Mouse (Mus musculus): ENCODE data around the gene Nek7. TPM values are rescaled to one million over a fixed set of nuclear protein-coding genes. Genes with fewer than 3 reads are reported as not detected.
A peak's percentile ranks its signal among the peaks of the same experiment; 100 is the strongest.

Nek7 gene
- polyA plus RNA-seq, 1 experiment from 2014 or later = 72.7 TPM

DNA sequence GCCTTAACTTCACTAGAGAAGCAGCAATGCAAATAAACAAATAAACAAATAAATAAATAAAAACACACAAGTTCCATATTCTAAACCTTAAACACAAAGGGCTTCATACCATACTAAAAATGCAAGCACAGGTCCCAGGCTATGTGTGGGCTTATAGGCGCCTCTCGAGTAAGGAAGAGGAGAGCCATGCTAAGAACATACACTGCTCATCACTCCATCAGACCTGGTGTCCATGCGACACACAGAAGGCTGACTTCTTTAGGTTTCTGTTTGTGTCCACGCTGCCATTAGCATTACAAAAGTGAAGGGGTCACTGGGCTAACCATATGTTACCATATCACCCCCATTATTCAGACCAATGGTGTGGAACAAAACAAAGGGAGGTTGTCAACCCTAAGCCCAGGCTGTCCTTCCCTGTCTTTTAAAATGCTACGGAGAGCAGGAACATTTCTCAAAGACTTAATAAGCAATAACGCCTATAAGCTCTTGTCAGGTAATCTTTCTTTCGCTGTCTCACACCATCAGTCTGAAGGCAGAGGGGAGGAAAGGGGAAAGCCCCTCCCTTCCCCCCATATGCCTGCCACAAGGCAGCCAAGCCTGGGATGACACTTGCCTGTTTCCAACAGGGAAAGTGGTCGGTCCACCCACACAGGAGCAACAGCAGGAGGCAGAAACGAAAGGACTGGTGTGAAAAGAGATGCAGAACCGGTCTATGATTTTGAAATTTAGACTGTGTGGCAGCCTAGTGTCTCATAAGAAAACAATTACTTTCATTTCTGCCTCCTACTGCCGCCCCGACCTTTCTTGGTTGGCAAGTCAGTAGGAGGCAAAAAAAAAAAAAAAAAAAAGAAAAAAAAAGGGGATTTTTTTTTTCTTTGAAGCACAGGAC lies 60.5 kb downstream of the Nek7 start:
- DNase-seq (ENCODE audit: low read depth, low spot score) = no peak
- CTCF ChIA-PET = interaction anchor here (1.0 to 2.5 kb wide), 2 partner anchors 34 to 231 kb away, joined by 3 to 6 read pairs; no protein-coding TSS in a partner anchor
- H3K27me3 ChIP-seq = no peaks in the 10 kb centered on the region
- POLR2A ChIA-PET = no interaction called here
- in situ Hi-C loops (cut with MboI; ENCODE audit: low pct_unique_long_range_greater_than_20kb) = no loop called here
- TF ChIP-seq CTCF (IDR thresholded peaks at IDR 0.05) = no peak
- no peak for ATAC-seq

DNA sequence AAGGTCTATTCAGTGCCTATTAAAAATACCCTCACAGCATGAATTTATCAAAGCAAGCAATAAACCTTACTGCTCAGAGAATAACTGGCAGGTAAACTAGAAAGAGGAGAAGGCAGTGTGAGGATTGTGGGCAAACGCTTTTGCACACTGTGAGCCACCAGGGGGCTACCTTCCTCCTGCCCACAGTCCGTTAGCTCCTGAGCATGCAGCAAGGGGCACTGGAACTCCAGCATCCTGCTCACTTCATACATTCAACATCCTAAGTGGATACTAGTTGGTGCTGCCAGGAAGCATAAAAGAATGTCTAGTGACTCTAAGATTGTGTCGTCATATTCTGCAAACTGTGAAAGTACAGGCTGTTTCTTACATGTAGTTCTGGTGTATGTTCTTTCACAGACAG lies 61.6 kb downstream of the Nek7 start:
- in situ Hi-C loops (cut with MboI; ENCODE audit: low pct_unique_long_range_greater_than_20kb) = no loop called here
- CTCF ChIA-PET = interaction anchor here (0.7 to 2.5 kb wide), 7 partner anchors 18 to 165 kb away, joined by 3 to 6 read pairs (median 3); partner anchors contain the start of gene Nek7
- peak; percentile 67 for TF ChIP-seq CTCF (IDR thresholded peaks at IDR 0.05)
- DNase-seq (ENCODE audit: low read depth, low spot score) (no peak), ATAC-seq (no peak)
- POLR2A ChIA-PET = no interaction called here
- H3K27me3 ChIP-seq = no peaks in the 10 kb centered on the region

DNA sequence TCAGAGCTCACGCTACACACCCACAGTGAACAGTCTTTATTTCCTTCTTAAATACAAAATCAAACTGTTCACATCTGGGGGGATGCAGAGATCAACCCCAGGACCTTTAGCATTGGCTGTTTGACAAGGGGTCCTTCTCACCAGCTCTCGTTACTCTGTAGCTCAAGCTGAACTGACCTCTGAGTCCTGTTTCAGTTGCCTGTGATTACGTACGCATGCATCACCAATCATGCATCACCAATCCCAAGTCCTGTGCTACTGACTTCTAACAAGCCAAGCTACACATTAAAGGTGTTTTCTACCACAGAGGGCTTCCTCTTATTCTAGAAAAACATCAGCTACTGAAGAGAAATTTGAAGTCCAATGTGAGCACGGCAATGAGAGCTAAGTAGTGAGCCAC lies 65.0 kb downstream of the Nek7 start:
- POLR2A ChIA-PET = interaction anchor here (1.3 kb wide), 1 partner anchor 10 kb away, joined by 4 read pairs; no protein-coding TSS in a partner anchor
- no peak for TF ChIP-seq CTCF (IDR thresholded peaks at IDR 0.05)

DNA sequence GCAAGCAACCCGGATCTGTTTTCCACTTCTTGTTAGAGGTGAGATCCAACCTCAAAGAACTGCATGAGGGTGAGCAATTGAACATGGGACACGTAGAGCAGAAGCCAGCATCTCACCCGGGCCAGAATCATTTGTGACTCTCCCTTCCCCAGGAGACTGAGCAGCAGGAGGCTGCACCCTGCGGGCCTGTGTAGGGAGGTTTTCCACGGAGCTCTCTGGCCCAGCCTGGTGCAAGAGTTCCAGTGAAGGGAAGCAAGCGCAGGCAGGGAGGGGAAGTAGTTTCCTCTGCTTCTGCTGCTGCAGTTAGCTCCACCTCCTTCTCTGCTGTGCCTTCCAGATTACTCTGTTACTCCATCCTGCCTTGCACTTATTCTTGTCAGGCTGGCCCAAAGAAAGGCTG lies 69.8 kb downstream of the Nek7 start:
- DNase-seq (ENCODE audit: low read depth, low spot score) (no peak), ATAC-seq (no peak)
- POLR2A ChIA-PET = no interaction called here
- CTCF ChIA-PET = no interaction called here
- H3K27me3 ChIP-seq = no peaks in the 10 kb centered on the region
- no peak for TF ChIP-seq CTCF (IDR thresholded peaks at IDR 0.05)
- in situ Hi-C loops (cut with MboI; ENCODE audit: low pct_unique_long_range_greater_than_20kb) = no loop called here

More for the DNA sequence above, 65.0 kb downstream of the Nek7 start:
- ATAC-seq = no peak
- CTCF ChIA-PET = interaction anchor here (0.7 to 2.4 kb wide), 3 partner anchors 10 to 15 kb away, joined by 3 to 12 read pairs (median 3); no protein-coding TSS in a partner anchor
- H3K27me3 ChIP-seq = no peaks in the 10 kb centered on the region
- DNase-seq (ENCODE audit: low read depth, low spot score) = no peak
- in situ Hi-C loops (cut with MboI; ENCODE audit: low pct_unique_long_range_greater_than_20kb) = no loop called here

DNA sequence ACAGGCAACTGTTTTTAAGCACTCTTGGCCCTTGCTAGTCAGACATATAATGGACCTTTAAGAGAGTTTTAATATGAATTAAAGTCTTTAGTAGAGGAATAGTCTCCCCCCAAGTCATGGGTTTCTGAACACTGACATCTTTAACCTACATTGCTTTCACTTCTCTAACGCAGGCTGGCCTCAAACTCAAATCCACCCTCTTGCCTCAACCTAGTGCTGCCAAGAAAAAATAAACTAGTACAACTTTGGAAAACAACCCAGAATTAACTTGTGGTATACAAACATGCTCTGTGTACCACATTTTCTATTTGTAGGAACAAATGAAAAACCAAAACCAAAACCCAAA lies 77.8 kb downstream of the Nek7 start:
- POLR2A ChIA-PET = no interaction called here
- no peaks in the 10 kb centered on the region for H3K27me3 ChIP-seq
- in situ Hi-C loops (cut with MboI; ENCODE audit: low pct_unique_long_range_greater_than_20kb) = no loop called here
- DNase-seq (ENCODE audit: low read depth, low spot score) (no peak), ATAC-seq (no peak)
- no peak for TF ChIP-seq CTCF (IDR thresholded peaks at IDR 0.05)
- CTCF ChIA-PET = interaction anchor here (1.8 kb wide), 1 partner anchor 26 kb away, joined by 6 read pairs; no protein-coding TSS in a partner anchor

DNA sequence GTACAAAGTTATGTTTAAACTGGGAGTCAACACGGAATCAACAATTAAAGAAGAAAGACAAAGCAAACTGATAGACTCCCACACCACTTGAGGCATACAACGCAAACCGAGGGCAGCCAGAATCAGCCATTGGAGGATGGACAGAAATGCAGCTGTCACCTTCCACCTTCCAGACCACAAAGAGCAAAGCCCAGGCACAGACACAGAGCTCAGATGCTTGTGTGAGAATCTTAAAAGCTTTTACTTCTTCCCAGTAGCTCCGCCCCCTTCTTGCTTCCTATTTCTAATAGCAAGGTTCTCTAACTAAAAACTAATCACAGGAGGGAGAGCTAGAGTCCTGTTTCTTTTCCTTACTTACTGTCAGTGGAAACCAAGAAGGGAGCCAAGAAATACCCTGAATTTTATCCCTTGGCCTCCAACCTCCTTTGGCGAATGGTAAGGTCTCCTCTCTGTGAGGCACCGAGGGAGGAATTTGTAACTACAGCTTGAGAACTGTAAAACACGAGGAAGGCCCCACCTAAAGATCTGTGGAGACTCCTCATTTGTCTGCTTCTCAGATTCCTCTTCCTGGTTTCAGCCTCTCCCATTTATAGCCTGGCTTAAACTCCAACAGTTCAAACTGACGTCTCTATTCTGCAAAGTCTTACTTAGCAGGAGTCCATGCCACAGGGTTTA lies 78.3 kb downstream of the Nek7 start:
- in situ Hi-C loops (cut with MboI; ENCODE audit: low pct_unique_long_range_greater_than_20kb) = no loop called here
- no peaks in the 10 kb centered on the region for H3K27me3 ChIP-seq
- ChIA-PET POLR2A (interaction anchor here (1.5 kb wide), 1 partner anchor 11 kb away, joined by 3 read pairs; no protein-coding TSS in a partner anchor), CTCF (interaction anchor here (1.8 kb wide), 1 partner anchor 27 kb away, joined by 6 read pairs; no protein-coding TSS in a partner anchor)
- DNase-seq (ENCODE audit: low read depth, low spot score) (no peak), ATAC-seq (no peak)
- TF ChIP-seq CTCF (IDR thresholded peaks at IDR 0.05) = no peak

DNA sequence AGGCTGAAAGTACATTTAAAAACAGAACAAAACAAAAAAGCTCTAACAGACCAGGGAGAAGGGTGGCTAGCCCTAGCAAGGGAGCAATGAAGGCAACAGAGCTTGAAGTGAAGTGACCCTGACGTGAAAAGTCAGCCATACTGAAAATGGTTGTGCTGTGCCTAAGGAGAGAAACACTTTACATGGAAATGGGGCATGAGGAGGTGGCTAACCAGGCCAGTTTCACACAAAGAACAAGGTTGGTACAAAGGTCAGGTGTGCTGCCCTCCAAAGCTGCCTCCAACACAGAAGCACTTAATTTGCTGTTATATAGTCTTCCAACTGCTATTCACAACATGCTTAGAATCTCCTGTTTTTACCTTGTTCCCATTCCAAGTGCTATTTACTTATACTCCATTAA lies 80.2 kb downstream of the Nek7 start:
- in situ Hi-C loops (cut with MboI; ENCODE audit: low pct_unique_long_range_greater_than_20kb) = no loop called here
- DNase-seq (ENCODE audit: low read depth, low spot score) = no peak
- ATAC-seq = no peak
- ChIA-PET CTCF (interaction anchor here (1.0 to 2.2 kb wide), 4 partner anchors 9 to 34 kb away, joined by 3 to 12 read pairs (median 4); no protein-coding TSS in a partner anchor), POLR2A (no interaction called here)
- no peak for TF ChIP-seq CTCF (IDR thresholded peaks at IDR 0.05)
- H3K27me3 ChIP-seq = no peaks in the 10 kb centered on the region

DNA sequence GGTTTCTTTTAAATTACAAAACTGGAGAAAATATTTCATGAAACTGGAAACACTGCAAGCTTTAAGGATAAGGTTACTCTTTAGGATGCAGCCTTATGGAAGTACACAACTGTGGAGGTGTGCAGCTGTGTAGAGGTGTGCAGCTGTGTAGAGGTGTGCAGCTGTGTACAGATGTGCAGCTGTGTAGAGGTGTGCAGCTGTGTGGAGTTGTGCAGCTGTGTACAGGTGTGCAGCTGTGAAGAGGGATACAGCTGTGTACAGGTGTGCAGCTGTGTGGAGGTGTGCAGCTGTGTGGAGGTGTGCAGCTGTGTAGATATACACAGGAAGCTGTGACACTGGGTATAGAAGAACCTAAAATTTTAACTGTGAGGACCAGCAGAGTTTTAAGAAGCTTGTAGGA lies 81.7 kb downstream of the Nek7 start:
- no peak for TF ChIP-seq CTCF (IDR thresholded peaks at IDR 0.05)
- DNase-seq (ENCODE audit: low read depth, low spot score) = no peak
- CTCF ChIA-PET = interaction anchor here (0.7 to 1.7 kb wide), 5 partner anchors 15 to 82 kb away, joined by 3 to 5 read pairs (median 3); partner anchors contain the start of gene Nek7
- POLR2A ChIA-PET = no interaction called here
- no peak for ATAC-seq
- H3K27me3 ChIP-seq = no peaks in the 10 kb centered on the region
- in situ Hi-C loops (cut with MboI; ENCODE audit: low pct_unique_long_range_greater_than_20kb) = no loop called here

DNA sequence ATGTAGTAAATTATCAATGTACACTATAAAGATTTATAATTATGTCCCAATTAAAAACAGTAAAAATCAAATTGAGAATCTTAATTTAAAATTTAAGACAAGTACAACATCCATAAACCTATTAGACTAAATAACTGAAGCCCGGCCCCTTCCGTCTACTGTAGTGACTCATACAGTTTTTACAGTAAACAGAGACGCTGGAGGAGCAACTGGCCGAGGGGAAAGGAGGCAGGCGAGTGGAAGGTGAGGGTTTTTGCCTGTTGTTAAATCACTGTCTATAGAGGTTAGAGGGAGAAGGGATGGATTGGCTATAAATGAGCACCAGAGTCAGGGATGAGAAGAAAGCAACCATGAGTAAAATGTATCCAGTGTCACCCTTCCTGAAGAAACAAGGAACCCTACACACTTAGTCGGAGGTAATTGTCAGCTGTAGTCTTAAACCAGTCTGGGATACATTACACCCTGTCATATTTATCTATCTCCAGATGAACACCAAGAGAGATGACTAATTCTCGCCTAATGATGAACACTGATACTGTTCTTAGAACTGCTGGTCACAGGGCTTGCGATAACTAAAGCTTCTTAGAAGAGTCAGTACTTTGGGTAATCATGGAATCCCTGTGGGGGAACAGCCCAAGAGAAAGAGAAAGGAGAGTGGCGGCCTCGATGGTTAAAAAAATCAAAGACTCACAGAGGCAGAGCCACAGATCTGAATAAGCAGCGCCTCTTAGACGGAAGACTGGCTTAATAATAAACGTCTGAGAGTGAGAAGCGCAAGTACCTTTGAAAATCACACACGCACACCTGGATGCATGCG lies 84.0 kb downstream of the Nek7 start:
- DNase-seq (ENCODE audit: low read depth, low spot score) = no peak
- CTCF ChIA-PET = interaction anchor here (1.2 kb wide), 1 partner anchor 19 kb away, joined by 4 read pairs; no protein-coding TSS in a partner anchor
- in situ Hi-C loops (cut with MboI; ENCODE audit: low pct_unique_long_range_greater_than_20kb) = no loop called here
- no peaks in the 10 kb centered on the region for H3K27me3 ChIP-seq
- TF ChIP-seq CTCF (IDR thresholded peaks at IDR 0.05) = no peak
- POLR2A ChIA-PET = interaction anchor here (1.6 kb wide), 1 partner anchor 12 kb away, joined by 3 read pairs; no protein-coding TSS in a partner anchor
- peak; percentile 18 for ATAC-seq

DNA sequence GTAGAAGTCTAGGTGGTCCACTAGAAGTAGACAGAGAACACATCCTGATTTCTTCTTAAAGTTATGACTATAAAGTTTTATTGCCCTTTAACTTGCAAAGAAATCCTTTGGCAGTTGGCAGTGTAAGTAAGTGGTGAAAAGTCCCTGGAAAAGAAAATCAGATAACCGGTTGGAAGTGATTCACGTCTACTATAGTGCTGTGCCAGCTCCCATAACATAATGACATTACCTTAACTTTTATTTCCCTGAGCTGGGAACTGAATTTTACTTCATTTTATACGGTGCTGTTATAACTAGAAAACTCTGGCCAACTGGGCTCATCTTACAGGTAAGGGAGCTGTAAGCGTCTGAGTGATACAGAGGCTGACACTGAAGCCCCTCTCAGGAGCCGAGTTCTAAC lies 89.3 kb downstream of the Nek7 start:
- POLR2A ChIA-PET = interaction anchor here (0.6 to 1.0 kb wide), 3 partner anchors 10 to 49 kb away, joined by 3 to 4 read pairs (median 3); no protein-coding TSS in a partner anchor
- DNase-seq (ENCODE audit: low read depth, low spot score) = no peak
- TF ChIP-seq CTCF (IDR thresholded peaks at IDR 0.05) = no peak

More for the DNA sequence above, 89.3 kb downstream of the Nek7 start:
- in situ Hi-C loops (cut with MboI; ENCODE audit: low pct_unique_long_range_greater_than_20kb) = no loop called here
- CTCF ChIA-PET = no interaction called here
- no peak for ATAC-seq
- no peaks in the 10 kb centered on the region for H3K27me3 ChIP-seq

All from Patski (cell line).